Comparison of ENCODE assay signal across 8 mouse cellular contexts in genomic region chr17:86801213-86801815, GRCm38 (mm10). TPM values are rescaled to one million over a fixed set of nuclear protein-coding genes. Genes with fewer than 3 reads are reported as not detected.
DNase-seq lines count a peak whose midpoint lies in the region; ATAC-seq and TF ChIP-seq lines count a peak whose summit lies in the region.

No protein-coding gene starts in this region.

- H3K36me3 ChIP-seq in heart, embryonic 15.5 days = no peaks in the 10 kb centered on the region

- no peaks in the 10 kb centered on the region for H3K27me3 ChIP-seq in heart, embryonic 15.5 days

- no peak for TF ChIP-seq CTCF in gastrocnemius, adult 2 months (IDR thresholded peaks at IDR 0.05)

- H3K9me3 ChIP-seq in heart, embryonic 15.5 days (replicated peaks) = no peaks in the 10 kb centered on the region

- WGBS in heart, embryonic 15.5 days = 61% methylated on average over 11 of the region's 11 CpGs

- no peak for DNase-seq in gastrocnemius, adult 2 months
- no peak for DNase-seq in gastrocnemius, postnatal 10 days
- peak; percentile 42 for DNase-seq in adipocyte (ENCODE audit: low spot score)
- DNase-seq in kidney, postnatal 14 days = peak; percentile 83
- peak; percentile 16 to 33 for DNase-seq in thymus, postnatal 10 days (ENCODE audit: low spot score in 2 of 2)
- DNase-seq in urinary bladder, postnatal 36 days (ENCODE audit: low spot score in 2 of 2) = no peak
- DNase-seq in spleen, adult 18-20 months = no peak

- H3K27ac ChIP-seq in gastrocnemius, adult 2 months = peak overlapping the region; percentile 89
- peak overlapping the region; percentile 70 for H3K27ac ChIP-seq in heart, embryonic 15.5 days

- intact Hi-C loops in gastrocnemius, adult 2 months (cut with DNase I) = no loop called here

- peaks cover 33% of the 10 kb centered on the region for H3K4me1 ChIP-seq in heart, embryonic 15.5 days (replicated peaks)

- H3K9ac ChIP-seq in heart, embryonic 15.5 days = no peak overlapping the region

- peak overlapping the region; percentile 50 for H3K4me3 ChIP-seq in gastrocnemius, adult 2 months
- H3K4me3 ChIP-seq in heart, embryonic 15.5 days = no peak overlapping the region

- no peak for ATAC-seq in heart, embryonic 15.5 days (replicated peaks; ENCODE audit: insufficient number of reproducible peaks, insufficient read depth, low FRiP score, low read depth)

- H3K4me2 ChIP-seq in heart, embryonic 15.5 days = no peak overlapping the region

RNA-seq across cellular contexts. Expression of gene Epas1, which starts 47.8 kb away (rescaled TPM):
- total RNA-seq in gastrocnemius, adult 2 months (2021) = 100 to 1,000 TPM in 1 of 2 experiments, 10 to 100 TPM in 1; 96.6 to 127 TPM
- 10 to 100 TPM; 76.9 to 88.9 TPM for total RNA-seq in gastrocnemius, postnatal 10 days (2021)
- 7.1 and 8.0 TPM in 2 replicates for polyA plus RNA-seq in heart, embryonic 15.5 days (2015; fragmentation: Nextera tagmentation; extraction: Ambion mirVana)

Comparison
In these comparisons a context has a peak if more than half of its experiments do, and no peak if none do; other contexts are left out.
1. DNase-seq: peak in adipocyte (single experiment), kidney, postnatal 14 days (single experiment) and thymus, postnatal 10 days (2 of 2); none in gastrocnemius, adult 2 months (single experiment), gastrocnemius, postnatal 10 days (single experiment), urinary bladder, postnatal 36 days (0 of 2) and spleen, adult 18-20 months (0 of 2).